Mouse (Mus musculus) embryonic fibroblast, embryonic 13.5 days (primary cell): ENCODE measurements around the gene H2al2a.

Source experiments
- CTCF ChIP-seq: IDR thresholded peaks from 2 replicates; pipeline ENCODE4 v1.5.1; 2011; ENCODE audit warnings: mild to moderate bottlenecking, control low read depth, low read length, moderate library complexity, borderline replicate concordance; ENCODE audit not compliant: insufficient read depth
- POLR2A ChIP-seq: IDR thresholded peaks from 2 replicates; pipeline ENCODE4 v1.6.1; 2011; ENCODE audit warnings: low read depth, mild to moderate bottlenecking, control low read depth, low read length, moderate library complexity

DNA sequence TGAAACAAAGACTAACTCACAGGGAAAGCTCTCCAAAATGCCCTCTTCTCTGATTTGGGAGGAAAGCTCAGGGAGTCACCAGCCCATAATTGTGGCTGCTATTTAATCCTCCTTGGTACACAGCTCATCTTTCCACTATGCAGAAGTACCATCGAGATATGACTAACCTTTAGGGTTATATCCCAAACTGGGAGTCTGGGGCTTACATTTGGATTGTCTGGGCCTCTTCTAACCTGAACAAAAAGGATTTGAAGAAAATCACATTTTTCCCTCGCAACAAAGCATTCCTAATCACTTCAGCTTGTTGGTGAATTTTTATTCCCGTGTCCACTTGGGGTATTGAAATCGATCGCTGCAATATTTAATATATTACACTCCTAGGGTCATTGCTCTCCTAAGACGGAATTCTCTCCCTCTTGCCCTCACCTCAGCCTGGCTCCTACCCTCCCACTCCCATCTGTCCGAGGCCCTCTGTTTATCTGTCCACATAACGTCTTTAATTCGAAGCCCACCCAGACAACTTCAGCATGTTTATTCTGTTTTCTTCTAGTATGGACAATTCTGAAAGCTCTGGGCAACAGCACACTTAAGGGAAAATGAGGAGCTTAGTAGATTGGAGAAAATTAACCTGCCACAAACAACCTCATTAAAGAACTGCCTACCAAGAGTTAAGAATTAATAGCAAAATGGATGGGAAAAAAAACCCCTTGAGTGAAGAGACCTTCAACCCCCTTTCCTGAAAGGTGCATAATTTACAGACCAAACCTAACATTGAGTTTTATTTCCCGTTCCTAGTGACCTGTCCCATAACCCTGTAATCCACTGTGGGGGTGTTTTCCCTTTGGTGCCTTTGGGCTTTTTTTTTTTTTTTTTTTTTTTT is 37.9 kb upstream of the H2al2a start:
- TF ChIP-seq POLR2A (no peak), CTCF (no peak)
